Mouse (Mus musculus): ENCODE measurements around the gene Gal3st2b.
"Not testable (repeated sequence)": the region's sequence is repeated elsewhere in the genome, so short reads cannot be mapped to it uniquely, and the experiment has no call there.

The Gal3st2b gene

GRCm38 (mm10) chr1:93986167-93986566, 68.1 kb downstream of the Gal3st2b start:
- DNase-seq, result no peak

- no peak for DNase-seq
Measured at GRCm38 (mm10) chr1:93988786-93989185, 70.7 kb downstream of the Gal3st2b start.

- DNase-seq, result not testable (repeated sequence)
Measured at GRCm38 (mm10) chr1:93990209-93990608, 72.1 kb downstream of the Gal3st2b start, which contains the start of gene Gal3st2c. Gene Gal3st2c (plus strand): TSS chr1:93990509.

GRCm38 (mm10) chr1:93991068-93991467, 73.0 kb downstream of the Gal3st2b start:
- not testable (repeated sequence) for DNase-seq

GRCm38 (mm10) chr1:93991491-93991890, 73.4 kb downstream of the Gal3st2b start:
- not testable (repeated sequence) for DNase-seq

All from kidney, postnatal 10 days (tissue).